Mouse (Mus musculus) kidney, embryonic 14.5 days (tissue): Measurements from ENCODE around the gene Grb2. TPM values are rescaled to one million over a fixed set of nuclear protein-coding genes. Genes with fewer than 3 reads are reported as not detected.

Experiments
- ATAC-seq: fragments of 200-750 bp; cut with Nextera tagmentation; 2 replicates; pipeline ENCODE4 v1.8.0; 2017; ENCODE audit warnings: moderate number of reproducible peaks, mild to moderate bottlenecking, moderate TSS enrichment, moderate library complexity; ENCODE audit not compliant: low FRiP score, low TSS enrichment
- H3K27ac ChIP-seq: fragments of 300-500 bp; sonication (generic); 2 replicates; pipeline ENCODE4 v1.5.1; 2014; ENCODE audit warnings: low read depth, mild to moderate bottlenecking, low read length, moderate library complexity, mixed read lengths
- H3K27me3 ChIP-seq: fragments of 300-500 bp; sonication (generic); 2 replicates; pipeline ENCODE4 v1.6.1; 2014; ENCODE audit warnings: mild to moderate bottlenecking, low read length; ENCODE audit not compliant: control insufficient read depth, insufficient read depth
- H3K36me3 ChIP-seq: fragments of 300-500 bp; sonication (generic); 2 replicates; pipeline ENCODE4 v1.6.1; 2014; ENCODE audit warnings: low read length, mixed read lengths; ENCODE audit not compliant: control insufficient read depth, insufficient read depth
- H3K4me1 ChIP-seq: fragments of 300-500 bp; sonication (generic); 2 replicates; pipeline ENCODE4 v1.6.1; 2014; ENCODE audit warnings: low read length, mixed read lengths; ENCODE audit not compliant: control insufficient read depth, insufficient read depth
- H3K4me2 ChIP-seq: fragments of 300-500 bp; sonication (generic); replicated peaks from 2 replicates; pipeline ENCODE4 v1.6.1; 2014; ENCODE audit warnings: low read depth, mild to moderate bottlenecking, low read length
- H3K4me3 ChIP-seq: fragments of 300-500 bp; sonication (generic); 2 replicates; pipeline ENCODE4 v1.5.1; 2014; ENCODE audit warnings: mild to moderate bottlenecking, low read length
- H3K9ac ChIP-seq: fragments of 300-500 bp; sonication (generic); 2 replicates; pipeline ENCODE4 v1.6.1; 2014; ENCODE audit warnings: low read depth, mild to moderate bottlenecking, low read length, moderate library complexity
- H3K9me3 ChIP-seq: fragments of 300-500 bp; sonication (generic); 2 replicates; pipeline ENCODE4 v1.6.1; 2016; ENCODE audit warnings: low read length; ENCODE audit not compliant: control insufficient read depth
- WGBS: fragments of 180-500 bp; shearing (Covaris S2); extraction: QIAGEN DNeasy Blood & Tissue Kit; methylation state at CpG from one replicate; pipeline ENCODE4 v1.1.7; 2014; 5-methylcytosine and 5-hydroxymethylcytosine counted together
- polyA plus RNA-seq: library from polyadenylated mRNA; unstranded; fragments of >200 nt; fragmentation: Nextera tagmentation; extraction: Ambion mirVana; gene quantifications from 2 replicates; pipeline ENCODE4 v1.2.1, GENCODE M21; 2014

Gene Grb2
- polyA plus RNA-seq, 1 experiment from 2014 or later, result 47.7 TPM

GRCm38 (mm10) chr11:115742926-115743325 is 34.5 kb upstream of the Grb2 start:
- Histone ChIP-seq H3K9me3 (no peaks in the 10 kb centered on the region), H3K36me3 (no peaks in the 10 kb centered on the region), H3K4me2 (no peak overlapping the region), H3K9ac (no peak overlapping the region), H3K4me1 (0 out of 2 replicates have a peak, but pooled peaks cover 2% of the 10 kb centered on the region), H3K4me3 (no peak overlapping the region), H3K27me3 (no peaks in the 10 kb centered on the region), H3K27ac (no peak overlapping the region)
- whole genome bisulfite sequencing, result 87% methylated on average over 9 of the region's 9 CpGs
- no peak for ATAC-seq

GRCm38 (mm10) chr11:115741070-115741469 is 32.7 kb upstream of the Grb2 start:
- no peak for ATAC-seq
- no peaks in the 10 kb centered on the region for H3K36me3 ChIP-seq
- H3K4me3 ChIP-seq, result no peak overlapping the region
- H3K9ac ChIP-seq, result no peak overlapping the region
- 81% methylated on average over 11 of the region's 11 CpGs for WGBS
- no peak overlapping the region for H3K4me2 ChIP-seq
- H3K27ac ChIP-seq, result no peak overlapping the region
- H3K4me1 ChIP-seq, result no peaks in the 10 kb centered on the region
- H3K27me3 ChIP-seq, result no peaks in the 10 kb centered on the region
- no peaks in the 10 kb centered on the region for H3K9me3 ChIP-seq

GRCm38 (mm10) chr11:115738275-115738885 is 30.0 kb upstream of the Grb2 start:
- no peak for ATAC-seq
- H3K27ac ChIP-seq, result no peak overlapping the region
- no peaks in the 10 kb centered on the region for H3K36me3 ChIP-seq
- 24% methylated on average over 13 of the region's 13 CpGs for WGBS
- no peak overlapping the region for H3K9ac ChIP-seq
- H3K4me1 ChIP-seq, result no peaks in the 10 kb centered on the region
- H3K4me3 ChIP-seq, result no peak overlapping the region
- H3K4me2 ChIP-seq, result no peak overlapping the region
- H3K9me3 ChIP-seq, result no peaks in the 10 kb centered on the region
- H3K27me3 ChIP-seq, result no peaks in the 10 kb centered on the region

- no peak for ATAC-seq
- H3K36me3 ChIP-seq, result no peaks in the 10 kb centered on the region
- 69% methylated on average over 10 of the region's 10 CpGs for WGBS
Observed at GRCm38 (mm10) chr11:115737608-115738208, 29.3 kb upstream of the Grb2 start.

GRCm38 (mm10) chr11:115734041-115734686 is 25.8 kb upstream of the Grb2 start:
- no peak overlapping the region for H3K27ac ChIP-seq
- no peak for ATAC-seq
- no peak overlapping the region for H3K4me3 ChIP-seq

More at GRCm38 (mm10) chr11:115737608-115738208, 29.3 kb upstream of the Grb2 start:
- H3K27me3 ChIP-seq, result no peaks in the 10 kb centered on the region
- no peak overlapping the region for H3K9ac ChIP-seq
- H3K4me3 ChIP-seq, result no peak overlapping the region
- no peaks in the 10 kb centered on the region for H3K9me3 ChIP-seq
- no peaks in the 10 kb centered on the region for H3K4me1 ChIP-seq
- no peak overlapping the region for H3K4me2 ChIP-seq
- H3K27ac ChIP-seq, result no peak overlapping the region

GRCm38 (mm10) chr11:115723231-115723630 is 14.8 kb upstream of the Grb2 start:
- Histone ChIP-seq H3K4me2 (no peak overlapping the region), H3K36me3 (no peaks in the 10 kb centered on the region), H3K9me3 (no peaks in the 10 kb centered on the region), H3K27ac (no peak overlapping the region), H3K27me3 (no peaks in the 10 kb centered on the region), H3K4me3 (no peak overlapping the region), H3K9ac (no peak overlapping the region), H3K4me1 (no peaks in the 10 kb centered on the region; the same call in 1 of the 2 replicates)
- WGBS, result 78% methylated on average over 2 of the region's 2 CpGs
- no peak for ATAC-seq

More at GRCm38 (mm10) chr11:115734041-115734686, 25.8 kb upstream of the Grb2 start:
- Histone ChIP-seq H3K9me3 (no peaks in the 10 kb centered on the region), H3K27me3 (no peaks in the 10 kb centered on the region), H3K4me1 (no peaks in the 10 kb centered on the region), H3K36me3 (no peaks in the 10 kb centered on the region), H3K9ac (no peak overlapping the region), H3K4me2 (no peak overlapping the region)
- 66% methylated on average over 11 of the region's 11 CpGs for WGBS

GRCm38 (mm10) chr11:115722638-115723037 is 14.2 kb upstream of the Grb2 start:
- no peaks in the 10 kb centered on the region; the same call in 1 of the 2 replicates for H3K4me1 ChIP-seq
- no peaks in the 10 kb centered on the region for H3K27me3 ChIP-seq
- WGBS, result 18% methylated on average over 14 of the region's 14 CpGs
- no peaks in the 10 kb centered on the region for H3K9me3 ChIP-seq
- H3K4me2 ChIP-seq, result no peak overlapping the region; the same call in 1 of the 2 replicates
- no peak for ATAC-seq
- H3K36me3 ChIP-seq, result no peaks in the 10 kb centered on the region
- H3K9ac ChIP-seq, result no peak overlapping the region
- no peak overlapping the region for H3K4me3 ChIP-seq
- no peak overlapping the region for H3K27ac ChIP-seq

- Histone ChIP-seq H3K36me3 (no peaks in the 10 kb centered on the region), H3K9me3 (no peaks in the 10 kb centered on the region), H3K4me1 (no peaks in the 10 kb centered on the region; the same call in 1 of the 2 replicates), H3K4me2 (no peak overlapping the region), H3K27ac (no peak overlapping the region), H3K4me3 (no peak overlapping the region), H3K9ac (no peak overlapping the region), H3K27me3 (no peaks in the 10 kb centered on the region)
- 55% methylated on average over 8 of the region's 8 CpGs for WGBS
- no peak for ATAC-seq
Observed at GRCm38 (mm10) chr11:115717660-115718390, 9.4 kb upstream of the Grb2 start.
